Mouse (Mus musculus): ENCODE data around the gene Mdh2.

The Mdh2 gene

DNA sequence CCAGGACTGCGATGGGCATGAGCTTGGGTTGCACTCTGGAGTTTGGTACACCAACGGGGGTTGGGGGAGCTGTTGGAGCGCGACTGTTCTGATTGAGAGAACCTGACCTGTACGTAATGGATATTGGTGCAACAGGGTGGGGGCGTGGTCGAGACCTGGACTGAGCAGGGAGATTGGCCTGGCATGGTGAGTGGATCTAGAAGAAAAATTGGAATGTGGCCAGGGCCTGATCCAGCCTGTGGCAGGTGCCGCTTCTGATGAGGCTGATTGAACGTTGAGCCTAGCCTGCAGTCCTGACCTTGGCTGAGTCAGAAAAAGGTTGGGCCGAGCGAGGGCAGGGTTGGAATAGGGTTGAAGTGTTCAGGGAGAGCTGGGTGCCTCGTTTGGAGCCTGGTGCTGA is 57.7 kb downstream of the Mdh2 start:
- DNase-seq (ENCODE audit: low spot score), result no peak
